Mouse (Mus musculus) midbrain, embryonic 15.5 days (tissue): ENCODE data around the gene Olfr584. TPM values are rescaled to one million over a fixed set of nuclear protein-coding genes. Genes with fewer than 3 reads are reported as not detected.

Source experiments
- ATAC-seq: fragments of 200-750 bp; cut with Nextera tagmentation; replicated peaks from 2 replicates; pipeline ENCODE4 v1.8.0; 2017; ENCODE audit warnings: moderate TSS enrichment
- H3K27ac ChIP-seq: fragments of 300-500 bp; sonication (generic); 2 replicates; pipeline ENCODE4 v1.5.1; 2015; ENCODE audit warnings: mild to moderate bottlenecking, inconsistent platforms
- H3K27me3 ChIP-seq: fragments of 300-500 bp; sonication (generic); replicated peaks from 2 replicates; pipeline ENCODE4 v1.6.1; 2015; ENCODE audit warnings: inconsistent platforms
- H3K36me3 ChIP-seq: fragments of 300-500 bp; sonication (generic); replicated peaks from 2 replicates; pipeline ENCODE4 v1.6.1; 2015; ENCODE audit warnings: inconsistent platforms
- H3K4me1 ChIP-seq: fragments of 300-500 bp; sonication (generic); 2 replicates; pipeline ENCODE4 v1.6.1; 2015; ENCODE audit warnings: inconsistent platforms
- H3K4me2 ChIP-seq: fragments of 300-500 bp; sonication (generic); 2 replicates; pipeline ENCODE4 v1.6.1; 2015; ENCODE audit warnings: inconsistent platforms, mild to moderate bottlenecking, moderate library complexity
- H3K4me3 ChIP-seq: fragments of 300-500 bp; sonication (generic); 2 replicates; pipeline ENCODE4 v1.5.1; 2015; ENCODE audit warnings: mild to moderate bottlenecking, inconsistent platforms
- H3K9ac ChIP-seq: fragments of 300-500 bp; sonication (generic); 2 replicates; pipeline ENCODE4 v1.6.1; 2015; ENCODE audit warnings: mild to moderate bottlenecking, inconsistent platforms
- H3K9me3 ChIP-seq: fragments of 300-500 bp; sonication (generic); 2 replicates; pipeline ENCODE4 v1.6.1; 2016; ENCODE audit warnings: inconsistent platforms
- WGBS: fragments of 180-500 bp; shearing (Covaris S2); methylation state at CpG from one replicate; pipeline ENCODE4 v1.1.7; 2015; ENCODE audit warnings: mixed read lengths; 5-methylcytosine and 5-hydroxymethylcytosine counted together
- polyA plus RNA-seq: library from polyadenylated mRNA; unstranded; fragments of >200 nt; fragmentation: Nextera tagmentation; extraction: Ambion mirVana; gene quantifications from 2 replicates; pipeline ENCODE4 v1.2.1, GENCODE M21; 2015

Gene Olfr584
- polyA plus RNA-seq, result not detected in 2 replicates

DNA sequence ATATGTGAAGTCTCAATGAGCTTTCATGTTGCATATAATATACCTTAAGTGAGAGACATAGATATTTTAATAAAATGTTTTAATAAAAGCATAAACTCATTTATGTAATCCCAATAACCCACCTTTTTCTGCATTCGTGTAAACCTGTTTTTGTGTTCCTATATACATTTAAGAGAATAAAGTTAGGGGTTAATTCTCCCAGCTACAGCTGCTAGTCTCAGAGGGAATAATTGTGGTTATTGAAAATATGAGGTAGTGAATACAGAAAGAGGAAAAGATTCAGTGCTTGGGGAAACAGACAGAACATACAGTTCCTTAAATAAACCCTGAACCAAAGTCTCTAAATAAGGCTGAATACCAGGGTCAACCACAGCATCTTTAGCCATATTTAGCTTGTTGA, at the start of gene Olfr584:
TSS of gene Olfr584 (plus strand) at position 301 of the 400 bp plus-strand sequence.
- H3K4me2 ChIP-seq, result no peak within 1 kb of the TSS
- H3K36me3 ChIP-seq, result no peaks in the 10 kb centered on the region
- H3K27ac ChIP-seq, result no peak within 1 kb of the TSS
- H3K4me1 ChIP-seq, result no peaks in the 10 kb centered on the region
- peaks cover 5% of the 10 kb centered on the region for H3K9me3 ChIP-seq
- H3K4me3 ChIP-seq, result no peak within 1 kb of the TSS
- H3K9ac ChIP-seq, result no peak within 1 kb of the TSS
- 87% methylated on average over 1 of the region's 1 CpGs for WGBS
- H3K27me3 ChIP-seq, result no peaks in the 10 kb centered on the region
- no peak for ATAC-seq

DNA sequence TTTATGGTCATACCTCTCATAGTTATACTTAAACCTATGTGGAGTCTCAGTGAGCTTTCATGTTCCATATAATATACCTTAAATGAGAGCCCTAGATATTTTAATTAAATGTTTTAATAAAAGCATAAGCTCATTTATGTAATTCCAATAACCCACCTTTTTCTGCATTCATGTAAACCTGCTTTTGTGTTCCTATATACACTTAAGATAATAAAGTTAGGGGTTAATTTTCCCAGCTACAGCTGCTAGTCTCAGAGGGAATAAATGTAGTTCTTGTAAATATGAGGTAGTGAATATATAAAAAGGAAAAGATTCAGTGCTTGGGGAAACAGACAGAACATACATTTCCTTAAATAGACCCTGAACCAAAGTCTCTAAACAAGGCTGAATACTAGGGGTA, 44.0 kb upstream of the Olfr584 start, which contains the start of gene Olfr582:
TSS of gene Olfr582 (plus strand) at position 301 of the 400 bp plus-strand sequence.
- ATAC-seq, result no peak
- H3K27me3 ChIP-seq, result no peaks in the 10 kb centered on the region
- no peak within 1 kb of the TSS for H3K4me2 ChIP-seq
- H3K36me3 ChIP-seq, result no peaks in the 10 kb centered on the region
- H3K9ac ChIP-seq, result no peak within 1 kb of the TSS
- H3K4me3 ChIP-seq, result no peak within 1 kb of the TSS
- no peaks in the 10 kb centered on the region for H3K4me1 ChIP-seq
- H3K9me3 ChIP-seq, result no peaks in the 10 kb centered on the region
- no peak within 1 kb of the TSS for H3K27ac ChIP-seq

DNA sequence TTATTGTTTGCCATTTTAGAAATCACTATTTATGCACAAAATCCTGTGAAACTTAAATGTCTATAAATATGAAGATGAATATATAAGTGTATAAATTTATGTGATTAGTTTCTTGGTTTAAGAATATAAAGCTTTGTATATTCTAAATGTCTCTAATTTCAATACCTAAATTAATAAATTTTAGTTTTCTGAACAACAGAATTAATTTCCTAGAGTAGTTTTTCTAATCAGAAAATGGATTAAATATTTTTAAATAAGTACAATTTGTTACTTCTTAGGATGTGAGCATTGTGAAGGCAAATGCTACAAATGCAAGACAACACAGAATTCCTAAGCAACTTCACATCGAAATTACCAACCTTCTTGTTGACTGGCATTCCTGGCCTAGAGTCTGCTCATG, 30.7 kb upstream of the Olfr584 start, which contains the start of gene Olfr583:
TSS of gene Olfr583 (plus strand) at position 301 of the 400 bp plus-strand sequence.
- H3K4me3 ChIP-seq, result no peak within 1 kb of the TSS
- H3K4me1 ChIP-seq, result no peaks in the 10 kb centered on the region
- no peaks in the 10 kb centered on the region for H3K36me3 ChIP-seq
- H3K9me3 ChIP-seq, result no peaks in the 10 kb centered on the region
- no peaks in the 10 kb centered on the region for H3K27me3 ChIP-seq
- H3K9ac ChIP-seq, result no peak within 1 kb of the TSS
- WGBS, result 93% methylated on average over 1 of the region's 1 CpGs
- no peak within 1 kb of the TSS for H3K4me2 ChIP-seq
- H3K27ac ChIP-seq, result no peak within 1 kb of the TSS
- no peak for ATAC-seq

DNA sequence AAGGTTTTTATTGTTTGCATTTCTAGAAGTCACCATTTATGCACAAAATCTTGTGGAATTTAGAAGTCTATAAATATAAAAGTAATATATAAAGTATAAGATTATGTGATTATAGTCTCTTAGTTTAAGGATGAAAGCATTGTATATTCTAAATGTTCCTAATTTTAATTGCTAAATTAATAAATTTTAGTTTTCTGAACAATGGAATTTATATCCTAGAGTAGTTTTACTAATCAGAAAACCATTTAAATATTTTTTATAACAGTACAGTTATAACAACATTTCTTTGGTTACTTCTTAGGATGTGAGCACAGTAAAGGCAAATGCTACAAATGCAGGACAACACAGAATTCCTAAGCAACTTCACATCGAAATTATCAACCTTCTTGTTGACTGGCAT, 15.7 kb downstream of the Olfr584 start, which contains the start of gene Olfr585:
TSS of gene Olfr585 (plus strand) at position 301 of the 400 bp plus-strand sequence.
- no peak within 1 kb of the TSS for H3K4me3 ChIP-seq
- H3K4me2 ChIP-seq, result no peak within 1 kb of the TSS
- no peaks in the 10 kb centered on the region for H3K9me3 ChIP-seq
- H3K27ac ChIP-seq, result no peak within 1 kb of the TSS
- ATAC-seq, result no peak
- H3K27me3 ChIP-seq, result no peaks in the 10 kb centered on the region
- no peak within 1 kb of the TSS for H3K9ac ChIP-seq
- no peaks in the 10 kb centered on the region for H3K4me1 ChIP-seq
- WGBS, result 89% methylated on average over 1 of the region's 1 CpGs
- no peaks in the 10 kb centered on the region for H3K36me3 ChIP-seq

DNA sequence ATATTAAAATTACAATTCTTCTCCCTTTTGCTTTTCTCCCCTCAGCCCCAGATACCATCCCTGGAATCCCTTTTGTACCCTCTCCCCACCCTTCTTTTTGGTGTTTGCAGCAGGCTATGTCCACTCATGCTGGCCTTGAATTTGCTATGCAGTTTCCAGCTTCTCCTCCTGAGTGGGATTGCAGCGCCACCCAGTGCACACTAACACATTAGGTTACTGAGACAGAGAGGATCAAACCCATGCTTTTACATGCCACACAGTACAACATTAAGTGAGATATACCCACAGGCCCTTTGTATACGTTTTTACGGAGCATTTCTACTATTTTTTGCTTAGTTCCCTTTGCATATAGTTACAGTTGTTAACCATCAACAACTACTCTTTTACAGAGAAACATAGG, 37.7 kb downstream of the Olfr584 start:
- H3K9me3 ChIP-seq, result no peaks in the 10 kb centered on the region
- H3K9ac ChIP-seq, result no peak overlapping the region
- no peak overlapping the region for H3K4me3 ChIP-seq
- no peaks in the 10 kb centered on the region for H3K4me1 ChIP-seq
- H3K27ac ChIP-seq, result no peak overlapping the region
- no peak overlapping the region for H3K4me2 ChIP-seq
- no peaks in the 10 kb centered on the region for H3K36me3 ChIP-seq
- no peak for ATAC-seq
- no peaks in the 10 kb centered on the region for H3K27me3 ChIP-seq
- WGBS, result 54% methylated on average over 3 of the region's 3 CpGs

DNA sequence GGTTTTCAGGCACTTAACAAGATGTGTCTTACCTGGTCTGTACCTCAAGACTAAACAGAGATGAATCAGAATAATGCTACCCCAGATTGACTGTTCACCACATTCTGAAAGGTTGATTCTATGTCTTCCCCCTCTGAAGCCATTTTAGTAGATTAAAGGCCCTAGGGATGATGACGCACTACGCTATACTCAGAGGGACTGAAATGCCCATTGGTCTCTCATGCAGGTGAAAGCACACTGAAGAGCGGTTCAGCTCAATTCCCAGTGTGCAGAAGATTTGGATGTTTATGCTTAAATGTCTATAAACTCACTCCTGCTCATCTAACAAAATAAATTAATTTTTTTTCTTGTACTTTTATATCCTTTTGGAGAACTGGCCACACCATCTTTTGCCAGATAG, 43.9 kb downstream of the Olfr584 start, which contains the start of gene Olfr586:
TSS of gene Olfr586 (minus strand) at position 101 of the 400 bp plus-strand sequence.
- H3K4me3 ChIP-seq, result no peak within 1 kb of the TSS
- no peak within 1 kb of the TSS for H3K9ac ChIP-seq
- no peaks in the 10 kb centered on the region for H3K36me3 ChIP-seq
- H3K4me2 ChIP-seq, result no peak within 1 kb of the TSS
- H3K4me1 ChIP-seq, result no peaks in the 10 kb centered on the region
- no peaks in the 10 kb centered on the region for H3K27me3 ChIP-seq
- H3K27ac ChIP-seq, result no peak within 1 kb of the TSS
- ATAC-seq, result no peak
- 95% methylated on average over 3 of the region's 3 CpGs for WGBS
- H3K9me3 ChIP-seq, result no peaks in the 10 kb centered on the region

Other genes starting within 250 kb of the Olfr584 start
- gene Olfr566, start 223.1 kb upstream of the Olfr584 start, polyA plus RNA-seq, result not detected in 2 replicates
- gene Olfr568, start 204.8 kb upstream of the Olfr584 start, polyA plus RNA-seq, result not detected in 2 replicates
- gene Olfr569, start 191.0 kb upstream of the Olfr584 start, polyA plus RNA-seq, result not detected in 2 replicates
- not detected in 2 replicates for gene Olfr570, start 187.3 kb upstream of the Olfr584 start, polyA plus RNA-seq
- not detected in 2 replicates for gene Olfr571, start 164.3 kb upstream of the Olfr584 start, polyA plus RNA-seq
- not detected in 2 replicates for gene Olfr572, start 157.5 kb upstream of the Olfr584 start, polyA plus RNA-seq
- not detected in 2 replicates for gene Olfr573-ps1, start 139.3 kb upstream of the Olfr584 start, polyA plus RNA-seq
- not detected in 2 replicates for gene Olfr574, start 133.4 kb upstream of the Olfr584 start, polyA plus RNA-seq
- not detected in 2 replicates for gene Olfr575, start 123.1 kb upstream of the Olfr584 start, polyA plus RNA-seq
- not detected in 2 replicates for gene Olfr576, start 119.2 kb upstream of the Olfr584 start, polyA plus RNA-seq
- gene Olfr577, start 105.9 kb upstream of the Olfr584 start, polyA plus RNA-seq, result not detected in 2 replicates
- gene Olfr578, start 92.6 kb upstream of the Olfr584 start, polyA plus RNA-seq, result not detected in 2 replicates
- gene Olfr582, start 43.9 kb upstream of the Olfr584 start, polyA plus RNA-seq, result not detected in 2 replicates
- not detected in 2 replicates for gene Olfr583, start 30.6 kb upstream of the Olfr584 start, polyA plus RNA-seq
- gene Olfr585, start 15.8 kb downstream of the Olfr584 start, polyA plus RNA-seq, result not detected in 2 replicates
- not detected in 2 replicates for gene Olfr586, start 43.8 kb downstream of the Olfr584 start, polyA plus RNA-seq
- not detected in 2 replicates for gene Olfr588-ps1, start 59.0 kb downstream of the Olfr584 start, polyA plus RNA-seq
- not detected in 2 replicates for gene Olfr589, start 74.5 kb downstream of the Olfr584 start, polyA plus RNA-seq
- gene Olfr591, start 96.5 kb downstream of the Olfr584 start, polyA plus RNA-seq, result not detected in 2 replicates
- not detected in 2 replicates for gene Olfr592, start 102.9 kb downstream of the Olfr584 start, polyA plus RNA-seq
- gene Olfr593, start 130.0 kb downstream of the Olfr584 start, polyA plus RNA-seq, result not detected in 2 replicates
- gene Olfr594, start 135.1 kb downstream of the Olfr584 start, polyA plus RNA-seq, result not detected in 2 replicates
- not detected in 2 replicates for gene Usp17ld, start 170.6 kb downstream of the Olfr584 start, polyA plus RNA-seq
- gene Olfr596, start 223.8 kb downstream of the Olfr584 start, polyA plus RNA-seq, result not detected in 2 replicates
- gene Olfr597, start 234.4 kb downstream of the Olfr584 start, polyA plus RNA-seq, result not detected in 2 replicates
- not detected in 2 replicates for gene Olfr598, start 241.7 kb downstream of the Olfr584 start, polyA plus RNA-seq